Mouse (Mus musculus) olfactory bulb, adult 2 months (tissue): ENCODE results near the gene Avpr1b.

Source experiments
- CTCF ChIP-seq: fragments of 200-500 bp; IDR thresholded peaks from 2 replicates; pipeline ENCODE4 v1.5.1; 2012; ENCODE audit warnings: low read depth, mild to moderate bottlenecking, low read length, moderate library complexity; ENCODE audit not compliant: insufficient read depth
- POLR2A ChIP-seq: fragments of 200-500 bp; IDR thresholded peaks from 2 replicates; pipeline ENCODE4 v1.6.1; 2012; ENCODE audit warnings: mild to moderate bottlenecking, low read depth, low read length, moderate library complexity; ENCODE audit not compliant: insufficient read depth

GRCm38 (mm10) chr1:131642251-131642650 is 43.2 kb downstream of the Avpr1b start:
- no peak for TF ChIP-seq CTCF
- TF ChIP-seq POLR2A, result no peak
